Mouse (Mus musculus) induced T-regulatory cell, adult 2 months (primary cell): ENCODE measurements around the gene Ppp4c.

Experiments
- DNase-seq: peaks from one replicate; pipeline ENCODE4 v3.0.0-alpha.2; 2012; ENCODE audit warnings: low read depth

Gene Ppp4c

DNA sequence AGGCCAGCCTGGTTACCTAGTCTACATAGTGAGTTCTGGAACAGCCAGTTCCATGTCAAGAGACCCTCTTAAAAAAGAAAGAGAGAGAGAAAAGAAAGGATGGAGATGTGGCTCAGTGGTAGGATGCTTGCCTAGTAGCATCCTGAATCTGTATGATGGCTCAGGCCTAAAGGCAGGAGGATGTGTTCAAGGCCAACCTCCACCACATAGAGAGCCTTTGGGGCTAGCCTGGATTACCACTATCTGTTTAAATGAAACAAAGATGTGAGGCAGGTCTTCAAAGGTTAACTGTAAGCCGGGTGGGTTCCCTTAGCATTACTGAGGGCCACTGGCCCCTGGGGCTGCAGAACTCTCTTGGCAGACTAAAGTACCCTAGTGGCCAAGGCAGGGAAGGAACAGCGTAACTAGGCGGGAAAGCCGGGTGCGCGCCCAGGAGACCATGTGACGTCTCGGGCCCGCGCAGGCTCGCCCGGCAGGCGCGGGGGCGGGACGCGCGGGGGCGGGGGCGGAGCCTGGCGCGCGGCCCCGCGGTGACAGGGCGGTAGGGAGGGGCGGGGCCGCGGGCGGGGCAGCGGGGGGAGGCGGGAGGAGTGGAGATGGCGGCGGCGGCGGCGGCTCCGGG lies 33.1 kb downstream of the Ppp4c start, which contains the start of gene Mapk3:
Gene Mapk3, plus strand, starts transcription at position 552 of the 622 bp plus-strand sequence.
- peak; percentile 95 for DNase-seq

DNA sequence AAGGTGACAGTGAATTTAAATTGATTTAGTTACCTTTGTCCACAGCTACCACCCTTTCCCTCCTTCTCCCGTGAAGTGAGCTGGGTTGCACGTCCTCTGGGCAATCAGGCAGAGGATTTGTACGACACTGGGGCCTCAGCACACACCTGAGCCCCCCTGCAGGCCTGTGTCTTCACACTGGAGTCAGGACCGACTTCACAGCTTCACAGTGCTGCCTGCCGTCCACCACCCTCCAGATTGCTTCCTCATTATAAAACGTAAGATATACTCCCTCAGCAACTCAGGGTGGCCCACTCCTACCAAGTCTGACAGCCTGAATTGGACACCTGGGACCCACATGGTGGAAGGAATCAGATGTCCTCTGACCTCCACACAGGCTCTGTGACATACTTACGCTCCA lies 33.8 kb downstream of the Ppp4c start:
- no peak for DNase-seq

DNA sequence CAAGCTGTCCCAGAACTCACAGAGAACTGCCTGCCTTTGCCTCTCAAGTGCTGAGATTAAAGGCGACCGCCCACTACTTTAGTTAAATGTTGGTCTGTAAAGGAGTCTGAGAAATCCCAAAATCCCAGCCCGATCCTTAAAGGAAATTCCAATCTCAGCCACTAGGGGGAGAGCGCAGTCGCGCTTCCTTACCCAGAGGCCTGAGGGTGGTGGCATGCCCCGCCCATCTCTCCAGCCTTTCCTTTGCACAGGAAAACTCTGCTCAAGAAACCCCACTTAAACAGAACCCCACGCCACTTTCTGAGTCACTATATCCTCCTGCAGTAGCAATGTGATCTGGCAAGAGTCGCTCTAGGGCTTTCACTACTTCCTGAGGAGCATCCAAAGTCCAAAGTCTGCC lies 37.4 kb downstream of the Ppp4c start:
- DNase-seq: peak; percentile 87

DNA sequence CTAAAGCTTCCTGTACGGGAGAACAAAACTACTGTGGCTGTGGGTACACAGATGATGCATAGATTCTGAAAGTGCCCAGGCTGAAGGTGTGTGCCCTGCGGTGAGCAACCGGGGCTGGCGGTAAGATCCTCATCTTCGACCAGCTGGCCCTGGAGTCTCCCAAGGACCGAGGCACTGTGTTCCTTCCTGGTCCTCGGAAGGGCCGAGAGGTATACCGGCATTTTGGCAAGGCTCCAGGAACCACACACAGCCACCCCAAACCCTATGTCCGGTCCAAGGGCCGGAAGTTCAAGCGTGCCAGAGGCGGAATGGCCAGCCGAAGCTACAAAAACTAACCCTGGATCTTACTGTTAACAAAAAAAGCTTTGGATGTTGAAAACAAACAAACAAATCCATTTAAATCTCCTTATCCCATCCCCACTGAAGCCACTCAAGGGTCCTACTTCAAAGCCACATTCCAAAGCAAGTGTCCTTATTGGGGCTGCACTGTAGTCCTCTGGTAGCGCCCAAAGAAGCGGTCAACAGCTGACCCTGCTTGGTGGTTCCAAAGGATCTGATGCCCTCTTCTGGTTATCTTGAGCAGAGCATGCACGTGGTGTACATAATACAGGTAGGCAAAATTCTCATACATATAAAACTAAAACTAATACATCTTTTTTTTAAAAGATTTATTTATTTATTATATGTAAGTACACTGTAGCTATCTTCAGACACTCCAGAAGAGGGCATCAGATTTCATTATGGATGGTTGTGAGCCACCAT lies 42.5 kb downstream of the Ppp4c start:
- no peak for DNase-seq

DNA sequence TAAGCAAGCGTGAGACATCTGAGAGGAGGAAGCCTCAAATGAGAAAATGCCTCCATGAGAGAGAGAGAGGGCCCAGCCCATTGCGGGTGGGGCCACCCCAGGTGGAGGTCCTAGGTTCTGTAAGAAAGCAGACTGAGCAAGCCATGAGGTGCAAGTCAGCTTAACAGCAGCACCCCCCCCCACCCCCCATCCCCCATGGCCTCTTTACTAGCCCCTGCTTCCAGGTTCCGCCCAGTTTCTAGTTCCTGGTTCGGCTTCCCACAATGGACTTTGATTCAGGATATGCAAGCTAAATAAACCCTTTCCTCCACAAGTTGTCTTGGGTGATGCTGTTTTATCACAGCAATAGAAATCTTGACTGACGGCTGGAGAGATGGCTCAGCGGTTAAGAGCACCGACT lies 43.5 kb downstream of the Ppp4c start:
- DNase-seq: no peak

DNA sequence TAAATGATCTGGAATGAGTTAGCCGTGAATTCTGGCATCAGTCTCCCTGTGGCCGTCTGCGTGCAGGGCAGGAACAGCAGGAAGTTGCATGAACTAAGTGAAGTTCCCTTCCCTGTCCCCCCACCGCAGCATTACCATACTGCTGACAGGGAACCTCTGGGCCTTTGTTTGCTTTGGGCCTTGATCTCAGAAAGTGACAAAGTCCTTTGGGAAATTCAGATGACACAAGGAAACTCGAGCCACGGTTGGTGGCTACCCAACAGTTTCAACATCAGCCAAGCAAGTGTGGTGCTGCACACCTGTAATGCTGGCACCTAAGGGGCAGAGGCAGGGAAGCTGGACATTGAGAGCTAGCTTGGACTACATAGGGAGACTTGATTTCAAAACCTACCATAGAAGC lies 45.5 kb downstream of the Ppp4c start:
- no peak for DNase-seq

DNA sequence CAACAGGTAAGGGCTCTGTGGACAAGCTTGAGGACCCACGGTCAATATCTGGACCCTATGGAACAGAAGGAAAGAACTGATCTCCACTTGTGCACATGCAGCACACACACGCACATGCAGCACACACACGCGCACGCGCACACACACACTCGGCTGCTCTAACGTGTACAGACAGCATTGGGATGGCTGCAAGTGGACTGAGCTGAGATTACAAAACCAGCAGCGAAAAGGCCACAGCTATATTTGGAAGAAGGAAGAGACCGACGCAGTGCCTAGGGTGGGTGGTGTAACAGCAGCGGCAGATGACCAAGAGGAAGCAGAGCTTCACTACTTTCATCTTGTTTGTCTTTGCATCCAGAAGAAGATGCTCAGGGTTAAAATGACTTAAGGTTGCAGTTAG lies 46.2 kb downstream of the Ppp4c start:
- no peak for DNase-seq

DNA sequence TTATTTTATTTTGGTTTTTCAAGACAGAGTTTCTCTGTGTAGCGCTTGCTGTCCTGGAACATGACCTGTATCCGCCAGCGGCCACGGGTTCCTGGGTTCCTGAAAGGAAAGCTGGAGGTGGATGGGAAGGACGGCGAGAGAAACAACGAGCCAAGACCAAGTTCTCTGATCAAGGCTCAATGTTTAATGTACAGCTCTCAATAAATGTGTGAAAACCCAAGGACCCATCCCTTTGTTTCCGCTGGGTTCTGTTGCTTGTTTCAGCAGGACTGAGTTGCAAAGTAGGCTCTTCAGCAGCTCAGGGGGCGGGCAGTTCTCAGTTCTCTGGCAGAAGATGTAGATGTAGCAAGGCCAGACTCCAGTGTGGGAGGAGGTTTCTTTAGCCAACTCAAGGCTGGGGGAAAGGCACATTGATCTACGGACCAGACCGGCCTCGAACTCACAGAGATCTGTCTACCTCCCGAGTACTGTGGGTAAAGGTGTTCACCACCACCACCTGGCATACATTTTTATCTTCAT lies 50.3 kb downstream of the Ppp4c start:
- no peak for DNase-seq

DNA sequence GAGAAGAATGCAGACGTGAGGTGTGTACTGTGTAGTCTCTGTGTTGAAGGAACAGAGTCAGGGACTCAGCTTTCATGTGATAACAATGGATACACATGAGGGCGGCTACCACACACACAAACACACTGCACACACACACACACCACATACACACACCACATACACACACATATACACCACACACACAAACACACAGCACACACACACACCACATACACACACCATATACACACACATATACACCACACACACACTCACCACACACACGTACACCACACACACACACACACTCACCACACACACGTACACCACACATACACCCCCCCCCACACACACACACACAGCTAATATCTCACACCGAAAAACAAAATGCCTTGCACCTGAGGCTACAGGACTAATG lies 50.8 kb downstream of the Ppp4c start:
- DNase-seq: no peak

DNA sequence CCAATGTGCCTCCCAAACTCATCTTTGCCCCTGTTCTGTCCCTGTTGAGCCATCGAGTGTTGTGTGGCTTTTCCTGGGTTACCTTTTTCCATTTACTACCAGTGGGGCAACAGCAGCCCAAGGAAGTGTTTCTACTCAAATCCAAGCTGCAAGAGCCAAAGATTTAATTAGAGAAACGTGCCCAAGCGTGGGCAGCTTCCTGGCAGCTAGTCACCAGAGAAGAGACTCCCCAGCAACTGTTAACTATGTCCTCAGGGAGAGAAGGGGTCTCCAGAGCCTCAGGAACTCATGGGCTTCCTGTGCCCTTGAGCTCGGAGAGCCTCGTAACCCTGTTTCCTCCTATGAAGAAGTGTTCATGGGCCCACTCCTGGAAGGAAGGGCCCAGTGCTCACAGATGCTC lies 51.3 kb downstream of the Ppp4c start:
- DNase-seq: no peak

DNA sequence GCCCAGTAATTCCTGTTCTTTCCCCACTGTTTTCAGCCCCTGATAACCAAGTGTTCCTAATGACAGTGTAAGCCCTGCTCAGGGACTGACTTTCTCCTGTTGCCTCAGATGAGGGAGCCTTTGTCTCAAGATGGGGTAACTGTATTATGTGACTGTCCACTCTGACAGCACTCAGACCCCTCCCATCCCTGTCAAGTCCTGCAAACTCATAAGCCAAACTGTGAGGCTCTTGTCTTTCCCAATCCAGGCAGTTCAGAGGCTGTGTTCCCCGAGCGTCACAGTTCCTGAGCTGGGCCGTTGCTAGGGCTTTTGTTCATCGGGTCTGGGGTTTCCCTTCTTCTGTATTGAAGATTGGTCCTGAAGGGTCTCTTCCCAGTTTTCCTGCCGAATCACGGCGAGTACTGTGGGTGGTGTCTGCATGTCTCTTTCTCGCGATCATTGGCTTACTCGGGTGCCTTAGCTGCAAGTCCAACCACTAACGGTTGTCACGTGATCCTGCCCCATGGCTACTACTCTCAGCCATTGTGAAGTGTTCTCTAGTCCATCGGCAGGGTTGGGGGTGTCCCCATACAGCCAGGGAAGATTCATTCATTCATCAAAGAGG lies 52.1 kb downstream of the Ppp4c start:
- no peak for DNase-seq

DNA sequence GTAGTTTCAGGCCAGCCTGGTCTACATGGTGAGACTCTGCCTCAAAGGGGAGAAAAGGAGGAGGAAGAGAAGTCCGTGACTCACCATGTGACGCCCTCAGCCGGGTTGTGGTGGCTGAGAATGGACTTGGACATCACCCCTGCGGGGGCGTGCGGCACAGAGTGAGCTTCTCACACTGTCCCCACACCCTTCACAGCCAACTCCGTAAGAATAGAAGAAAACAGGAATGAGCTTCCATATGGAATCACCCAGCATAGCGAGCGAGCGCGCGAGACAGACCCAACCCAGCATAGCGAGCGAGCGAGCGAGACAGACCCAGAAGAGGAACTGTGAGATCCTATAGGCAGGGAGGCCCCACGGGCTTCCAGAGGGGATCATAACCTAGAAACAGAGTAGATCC lies 52.7 kb downstream of the Ppp4c start:
- DNase-seq: no peak

DNA sequence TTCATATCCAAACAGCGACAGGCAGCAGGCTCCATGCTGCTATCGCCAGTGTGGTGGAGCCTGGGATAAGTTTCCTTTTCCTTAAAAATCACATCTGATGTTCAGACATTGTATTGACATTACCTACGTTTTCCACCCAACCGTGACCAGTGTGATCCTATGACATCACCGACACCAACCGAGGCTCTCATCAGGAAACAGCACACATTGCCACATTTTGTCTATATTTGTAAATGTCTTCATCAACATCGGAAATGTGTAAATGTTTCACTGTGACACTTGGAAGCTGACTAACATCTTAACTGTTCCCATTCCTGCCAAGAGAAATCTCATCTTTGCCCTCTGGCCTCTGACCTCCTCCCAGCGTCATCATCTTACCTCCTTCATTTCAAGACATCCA lies 56.2 kb downstream of the Ppp4c start:
- DNase-seq: no peak
